Mouse (Mus musculus): ENCODE measurements around the gene 4930539E08Rik. TPM values are rescaled to one million over a fixed set of nuclear protein-coding genes. Genes with fewer than 3 reads are reported as not detected.

Gene 4930539E08Rik
- total RNA-seq, 2 experiments from 2014 or later: 9.4 to 11.2 TPM

DNA sequence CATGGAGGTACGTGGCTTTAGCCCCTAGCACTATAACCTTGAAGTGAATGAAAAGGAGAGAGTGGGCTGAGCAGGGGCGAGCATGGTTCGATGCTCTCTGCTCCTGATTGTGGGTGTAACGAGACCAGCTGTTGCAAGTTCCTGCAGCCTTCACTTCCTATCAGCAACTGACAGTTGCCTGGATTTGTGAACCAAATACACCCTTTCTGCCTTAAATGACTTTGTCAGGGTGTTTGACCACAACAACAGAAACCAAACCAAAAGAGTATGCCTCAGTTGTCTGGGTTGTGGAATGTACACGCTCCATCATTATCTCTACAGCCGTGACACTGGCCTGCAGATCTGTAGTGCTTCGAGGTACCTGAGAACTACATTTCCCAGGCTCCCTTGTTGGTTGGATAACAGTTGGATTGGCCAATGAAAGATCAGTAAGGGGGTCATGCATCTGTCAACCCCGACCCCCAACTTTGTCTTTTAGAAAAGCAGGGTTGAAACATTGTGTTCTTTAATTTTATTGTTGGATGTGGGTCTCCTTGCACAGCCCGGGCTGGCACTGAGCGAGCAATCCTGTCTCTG lies 31.1 kb downstream of the 4930539E08Rik start:
- no peak for TF ChIP-seq CTCF (IDR thresholded peaks at IDR 0.05)
- Histone ChIP-seq H3K27ac (no peak overlapping the region), H3K4me3 (no peak overlapping the region)
- no peak for DNase-seq (ENCODE audit: extremely low spot score in 1 of 2, low spot score in 2 of 2)
- intact Hi-C loops (cut with DNase I): no loop called here

DNA sequence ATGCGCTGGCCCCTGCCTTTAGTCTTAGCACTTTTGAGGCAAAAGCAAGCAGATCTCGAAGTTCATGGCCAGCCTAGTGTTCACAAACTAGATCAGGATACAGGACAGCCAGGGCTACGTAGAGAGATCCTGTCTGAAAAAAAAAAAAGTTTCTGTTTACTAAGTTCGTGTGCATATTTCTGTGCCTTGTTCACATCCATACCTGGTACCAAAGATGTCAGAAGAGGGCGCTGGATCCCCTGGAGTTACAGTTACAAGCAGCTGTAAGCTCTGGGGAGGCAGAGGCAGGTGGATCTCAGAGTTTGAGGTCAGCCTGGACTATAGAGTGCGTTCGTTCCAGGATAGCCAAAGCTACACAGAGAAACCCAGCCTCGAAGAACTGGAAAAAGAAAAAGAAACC lies 32.3 kb downstream of the 4930539E08Rik start:
- Histone ChIP-seq H3K27ac (no peak overlapping the region), H3K4me3 (no peak overlapping the region)
- peak; percentile 25 for TF ChIP-seq CTCF (IDR thresholded peaks at IDR 0.05)
- no peak for DNase-seq (ENCODE audit: extremely low spot score in 1 of 2, low spot score in 2 of 2)
- intact Hi-C loops (cut with DNase I): loop anchor here (1.0 kb wide), 1 partner anchor 43 kb away; no protein-coding TSS in a partner anchor

DNA sequence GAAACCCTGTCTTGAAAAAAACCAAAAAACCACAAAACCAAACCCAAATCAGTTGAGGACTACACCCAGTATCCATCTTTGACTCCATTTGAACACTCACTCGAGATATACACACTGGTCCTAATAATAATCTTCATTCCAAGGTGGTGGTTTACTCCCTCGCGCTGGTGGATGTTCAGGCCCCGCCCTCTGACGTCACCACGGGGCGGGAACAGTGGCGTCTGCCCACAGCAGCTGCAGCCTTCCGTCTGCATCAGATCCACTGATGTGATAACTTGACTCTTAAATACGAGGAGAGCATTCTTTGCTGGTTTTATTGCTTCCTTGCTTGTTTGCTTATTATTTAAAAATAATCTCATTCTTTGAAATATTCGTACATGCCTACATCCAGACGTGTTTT lies 32.8 kb downstream of the 4930539E08Rik start:
- intact Hi-C loops (cut with DNase I): loop anchor here (1.0 kb wide), 1 partner anchor 44 kb away; no protein-coding TSS in a partner anchor
- no peak overlapping the region for H3K27ac ChIP-seq
- no peak for TF ChIP-seq CTCF (IDR thresholded peaks at IDR 0.05)
- DNase-seq (ENCODE audit: extremely low spot score in 1 of 2, low spot score in 2 of 2): peak; percentile 52 to 54
- no peak overlapping the region for H3K4me3 ChIP-seq

DNA sequence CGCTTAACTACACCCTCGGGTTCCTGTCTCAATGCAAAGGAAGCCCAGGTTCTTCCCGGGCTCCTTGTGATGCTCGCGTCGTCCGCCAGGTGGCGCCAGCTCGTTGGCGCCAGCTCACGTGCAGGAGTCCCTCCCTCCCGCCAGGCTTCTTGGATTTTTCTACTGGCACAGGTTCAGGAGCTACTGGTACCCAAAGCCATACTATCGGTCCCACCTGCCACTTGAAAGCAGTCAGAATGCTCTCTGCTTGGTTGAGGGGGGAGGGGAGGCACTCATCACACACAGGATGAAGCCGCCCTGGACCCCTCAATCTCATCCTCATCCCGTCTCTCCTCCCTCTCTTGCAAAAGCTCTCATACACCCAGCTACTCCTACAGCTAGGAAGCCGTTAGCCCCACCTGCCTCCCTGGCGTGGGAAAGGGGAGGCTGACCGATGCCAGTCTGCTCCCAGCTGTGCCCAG lies 35.2 kb downstream of the 4930539E08Rik start:
- Histone ChIP-seq H3K4me3 (no peak overlapping the region), H3K27ac (peak overlapping the region; percentile 8; the same call in 1 of the 2 replicates)
- intact Hi-C loops (cut with DNase I): loop anchor here (5.0 kb wide), 1 partner anchor 118 kb away; no protein-coding TSS in a partner anchor
- peak; percentile 83 for TF ChIP-seq CTCF (IDR thresholded peaks at IDR 0.05)
- peak; percentile 74 to 80 for DNase-seq (ENCODE audit: extremely low spot score in 1 of 2, low spot score in 2 of 2)

DNA sequence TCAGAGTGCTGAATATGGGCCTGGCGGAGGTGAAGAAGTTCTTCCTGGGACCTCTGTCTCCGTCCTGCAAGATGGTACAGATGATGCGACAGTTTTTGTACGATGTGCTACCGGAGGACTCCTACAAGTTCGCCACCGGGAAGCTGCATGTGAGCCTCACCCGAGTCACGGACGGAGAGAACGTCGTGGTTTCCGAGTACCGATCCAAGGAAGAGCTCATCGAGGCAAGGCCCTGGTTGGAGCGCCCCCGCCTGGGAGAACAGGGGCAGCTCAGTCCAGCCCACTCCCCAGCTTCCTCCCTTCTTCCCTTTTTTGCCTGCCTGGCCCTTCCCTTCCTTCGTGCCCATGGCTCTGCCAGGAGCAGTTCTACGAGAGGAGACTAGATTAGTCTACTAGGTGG lies 38.3 kb downstream of the 4930539E08Rik start:
- DNase-seq (ENCODE audit: extremely low spot score in 1 of 2, low spot score in 2 of 2): peak; percentile 35 to 44
- H3K27ac ChIP-seq: peak overlapping the region; percentile 76
- H3K4me3 ChIP-seq: no peak overlapping the region
- TF ChIP-seq CTCF (IDR thresholded peaks at IDR 0.05): peak; percentile 50
- intact Hi-C loops (cut with DNase I): loop anchor here (5.0 kb wide), 1 partner anchor 115 kb away; no protein-coding TSS in a partner anchor

DNA sequence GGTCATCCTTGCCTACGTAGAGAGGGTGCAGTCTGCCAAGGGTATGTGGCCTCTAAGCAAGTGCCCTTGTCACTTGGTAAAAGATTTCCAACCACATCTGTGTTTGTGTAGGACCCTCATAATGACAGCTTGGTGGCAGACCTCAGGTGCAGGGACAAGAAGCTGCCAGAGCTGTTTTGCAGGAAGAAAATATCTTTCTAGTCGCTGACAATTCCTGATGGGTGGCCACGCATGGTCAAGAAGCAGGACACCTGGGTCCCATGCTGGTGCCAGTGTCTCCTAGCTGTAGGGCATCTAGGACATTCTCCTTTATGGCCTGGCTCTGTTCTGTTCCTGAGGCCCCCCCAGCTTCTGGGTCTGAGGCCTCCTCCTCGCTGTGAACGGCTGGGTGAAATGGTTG lies 38.8 kb downstream of the 4930539E08Rik start:
- no peak for DNase-seq (ENCODE audit: extremely low spot score in 1 of 2, low spot score in 2 of 2)
- intact Hi-C loops (cut with DNase I): loop anchor here (5.0 kb wide), 1 partner anchor 114 kb away; no protein-coding TSS in a partner anchor
- no peak overlapping the region for H3K4me3 ChIP-seq
- H3K27ac ChIP-seq: peak overlapping the region; percentile 76
- no peak for TF ChIP-seq CTCF (IDR thresholded peaks at IDR 0.05)

DNA sequence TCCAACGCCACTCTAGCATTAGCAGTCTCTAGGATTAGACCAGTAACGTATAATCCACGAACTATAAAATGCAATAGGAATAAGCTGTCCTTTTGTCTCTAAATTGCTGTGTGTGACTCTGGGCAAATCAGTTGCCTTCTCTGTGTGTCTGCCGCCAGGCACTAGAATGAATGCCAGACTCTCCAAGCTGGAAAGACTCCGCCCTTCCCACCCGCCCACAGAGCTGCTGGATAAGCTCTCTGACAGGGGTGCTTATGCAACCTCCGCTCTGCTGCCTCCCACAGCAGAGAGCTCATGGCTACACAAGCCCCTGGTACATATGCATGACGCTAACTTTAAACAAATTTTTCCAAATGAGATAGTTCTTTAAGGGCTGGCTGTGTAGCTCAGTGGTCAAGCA lies 39.8 kb downstream of the 4930539E08Rik start:
- Histone ChIP-seq H3K4me3 (no peak overlapping the region), H3K27ac (peak overlapping the region; percentile 95)
- intact Hi-C loops (cut with DNase I): loop anchor here (2.0 to 5.0 kb wide), 4 partner anchors 49 to 185 kb away; partner anchors contain the start of genes Brpf3, Mapk14 and Slc26a8
- no peak for TF ChIP-seq CTCF (IDR thresholded peaks at IDR 0.05)
- peak; percentile 68 to 70 for DNase-seq (ENCODE audit: extremely low spot score in 1 of 2, low spot score in 2 of 2)

DNA sequence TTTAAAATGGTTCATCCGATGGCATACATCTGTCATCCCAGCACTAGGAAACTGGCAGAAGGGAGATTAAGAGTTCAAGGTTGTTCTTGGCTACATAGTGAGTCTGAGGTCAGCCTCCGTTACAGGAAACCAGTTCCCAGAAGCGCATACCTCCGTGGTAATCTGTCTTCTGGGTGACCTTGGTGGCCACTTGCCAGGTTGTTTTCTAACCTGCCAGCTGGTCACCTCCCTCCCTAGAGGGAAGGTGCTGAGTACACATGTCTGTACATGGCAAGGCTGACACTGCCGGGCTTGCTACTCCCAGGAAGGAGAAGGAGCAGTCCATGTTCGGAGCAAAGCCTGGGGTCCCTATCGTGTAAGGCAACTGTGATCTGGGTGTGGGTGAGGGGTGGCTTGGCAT lies 40.3 kb downstream of the 4930539E08Rik start:
- intact Hi-C loops (cut with DNase I): loop anchor here (2.0 to 5.0 kb wide), 4 partner anchors 48 to 184 kb away; partner anchors contain the start of genes Brpf3, Mapk14 and Slc26a8
- Histone ChIP-seq H3K4me3 (no peak overlapping the region), H3K27ac (peak overlapping the region; percentile 95)
- no peak for DNase-seq (ENCODE audit: extremely low spot score in 1 of 2, low spot score in 2 of 2)
- TF ChIP-seq CTCF (IDR thresholded peaks at IDR 0.05): no peak

DNA sequence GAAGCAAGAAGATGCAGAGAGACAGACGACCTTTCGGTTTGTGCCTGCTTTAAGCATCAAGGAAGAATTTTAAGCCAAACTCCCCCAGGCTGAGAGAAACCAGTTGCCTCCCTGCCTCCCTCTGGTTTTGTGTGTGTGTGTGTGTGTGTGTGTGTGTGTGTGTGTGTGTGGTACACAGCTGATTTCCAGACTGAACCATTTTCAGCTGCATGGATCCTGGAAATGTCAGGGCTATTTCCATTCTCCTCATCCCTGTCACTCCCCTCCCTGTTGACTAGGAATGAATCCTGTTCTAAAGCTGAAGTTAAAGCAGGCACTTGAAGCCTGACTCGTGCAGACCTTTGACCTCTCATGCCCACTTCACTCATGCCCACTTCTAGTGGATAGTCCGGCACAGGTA lies 40.9 kb downstream of the 4930539E08Rik start:
- intact Hi-C loops (cut with DNase I): loop anchor here (2.0 kb wide), 3 partner anchors 47 to 183 kb away; partner anchors contain the start of genes Brpf3, Mapk14 and Slc26a8
- peak overlapping the region; percentile 95 for H3K27ac ChIP-seq
- H3K4me3 ChIP-seq: no peak overlapping the region
- TF ChIP-seq CTCF (IDR thresholded peaks at IDR 0.05): no peak
- DNase-seq (ENCODE audit: extremely low spot score in 1 of 2, low spot score in 2 of 2): peak in 1 of 2 experiments; percentile 37

DNA sequence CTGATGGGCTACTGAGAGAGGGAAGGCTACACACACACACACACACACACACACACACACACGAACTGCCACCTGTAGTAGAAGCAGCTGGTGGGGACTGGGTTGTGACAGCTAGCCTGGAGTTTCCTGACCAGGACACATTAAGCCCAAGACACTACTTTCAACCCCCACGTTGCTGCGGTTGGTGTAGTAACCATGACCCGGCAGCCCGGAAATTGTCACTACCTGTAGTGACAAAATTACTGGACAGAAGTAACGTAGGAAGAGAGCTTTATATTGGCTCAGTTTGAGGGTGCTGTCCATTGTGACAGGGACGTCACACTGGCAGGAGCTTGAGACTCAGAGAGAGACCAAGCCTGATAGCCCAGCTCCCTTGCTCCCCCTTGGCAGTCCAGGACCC lies 42.8 kb downstream of the 4930539E08Rik start:
- intact Hi-C loops (cut with DNase I): no loop called here
- DNase-seq (ENCODE audit: extremely low spot score in 1 of 2, low spot score in 2 of 2): no peak
- H3K4me3 ChIP-seq: no peak overlapping the region
- TF ChIP-seq CTCF (IDR thresholded peaks at IDR 0.05): no peak
- H3K27ac ChIP-seq: no peak overlapping the region

DNA sequence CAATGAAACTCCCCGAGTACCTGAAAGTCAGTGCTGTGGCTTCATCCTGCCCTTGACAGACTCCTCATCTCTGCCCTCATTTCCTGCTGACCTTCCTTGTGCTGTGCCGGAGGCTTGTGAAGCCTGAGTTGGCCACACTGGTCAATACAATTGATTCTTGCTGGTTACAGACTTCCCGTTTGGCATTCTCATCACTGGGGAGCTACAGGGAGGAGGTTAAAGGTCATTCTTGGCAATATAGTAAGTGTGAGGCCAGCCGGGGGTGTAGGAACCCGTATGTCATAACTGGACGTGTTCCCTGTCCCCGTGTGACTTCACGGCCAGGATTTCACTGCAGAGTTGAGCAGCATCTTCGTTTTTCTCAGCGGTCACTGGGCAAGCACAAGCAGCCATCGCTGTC lies 43.3 kb downstream of the 4930539E08Rik start:
- TF ChIP-seq CTCF (IDR thresholded peaks at IDR 0.05): no peak
- intact Hi-C loops (cut with DNase I): no loop called here
- no peak for DNase-seq (ENCODE audit: extremely low spot score in 1 of 2, low spot score in 2 of 2)
- Histone ChIP-seq H3K4me3 (no peak overlapping the region), H3K27ac (no peak overlapping the region)

DNA sequence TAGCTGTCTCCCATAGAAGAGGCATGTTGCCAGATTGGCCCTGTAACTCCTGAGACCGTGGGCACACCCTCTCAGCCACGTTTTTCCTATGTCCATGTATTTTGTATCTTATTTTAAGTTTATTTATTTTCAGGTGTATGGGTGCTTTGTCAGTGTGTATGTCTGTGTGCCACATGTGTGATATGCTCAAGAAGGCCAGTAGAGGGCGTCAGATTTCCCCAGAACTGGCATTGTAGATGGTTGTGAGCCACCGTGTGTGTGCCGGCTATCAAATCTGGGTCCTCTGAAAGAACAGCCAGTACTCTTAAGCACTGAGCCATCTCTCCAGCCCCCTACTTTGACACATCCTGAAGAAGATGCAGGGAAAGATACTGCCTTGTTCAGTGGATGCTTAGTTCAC lies 44.7 kb downstream of the 4930539E08Rik start:
- H3K4me3 ChIP-seq: no peak overlapping the region
- intact Hi-C loops (cut with DNase I): no loop called here
- peak; percentile 16 for TF ChIP-seq CTCF (IDR thresholded peaks at IDR 0.05)
- no peak for DNase-seq (ENCODE audit: extremely low spot score in 1 of 2, low spot score in 2 of 2)
- H3K27ac ChIP-seq: peak overlapping the region; percentile 78

All from left cerebral cortex, adult 2 months (tissue).